In genomic region chr7:111354066-111354465, GRCm38 (mm10) we compare ENCODE assay signal across 24 mouse cellular contexts.
A peak's percentile ranks its signal among the peaks of the same experiment; 100 is the strongest.
DNase-seq lines count a peak whose midpoint lies in the region; ATAC-seq and TF ChIP-seq lines count a peak whose summit lies in the region.
"Had no signal": no experiment of that assay in that cellular context is flagged by ENCODE, and none has a peak within 500 bp of the region (broad histone marks: within the 10 kb centered on the region; RNA-seq: fewer than 3 reads in every experiment).

No protein-coding gene starts in this region.

- no peak overlapping the region for H3K9ac ChIP-seq in embryonic facial prominence, embryonic 14.5 days (ENCODE audit: low read depth, low read length)
- no peak overlapping the region for H3K9ac ChIP-seq in heart, embryonic 13.5 days
- H3K9ac ChIP-seq: embryonic facial prominence, embryonic 15.5 days; heart, embryonic 12.5 days; hindbrain, embryonic 14.5 days had no signal

- no peak overlapping the region for H3K4me2 ChIP-seq in embryonic facial prominence, embryonic 14.5 days (ENCODE audit: low read depth, low read length)
- no peak overlapping the region for H3K4me2 ChIP-seq in heart, embryonic 13.5 days
- H3K4me2 ChIP-seq: embryonic facial prominence, embryonic 15.5 days; heart, embryonic 12.5 days; hindbrain, embryonic 14.5 days had no signal

- WGBS in embryonic facial prominence, embryonic 14.5 days, result 64% methylated on average over 4 of the region's 4 CpGs
- 78% methylated on average over 4 of the region's 4 CpGs for WGBS in embryonic facial prominence, embryonic 10.5 days
- 55% methylated on average over 4 of the region's 4 CpGs for WGBS in heart, embryonic 13.5 days

- peak; percentile 51 for DNase-seq in embryonic facial prominence, embryonic 14.5 days (ENCODE audit: low spot score)
- DNase-seq in embryonic facial prominence, embryonic 10.5 days (ENCODE audit: low spot score), result no peak
- DNase-seq in heart, adult 8-10 months (ENCODE audit: low spot score), result no peak
- DNase-seq in brain, embryonic 14.5 days (ENCODE audit: low read depth), result peak; percentile 4
- DNase-seq in left cerebral cortex, postnatal 25 days (ENCODE audit: low spot score in 2 of 2), result no peak
- DNase-seq: adrenal gland, postnatal 10 days; adrenal gland, postnatal 36 days; cerebellum, adult 11-12 months; cerebellum, adult 8-10 months; cerebellum, postnatal 36 days; embryo, embryonic 11 days; gastrocnemius, postnatal 25 days; heart, postnatal 14 days; heart, postnatal 4 days; kidney, adult 18-20 months; kidney, adult 9 months had no signal

- H3K27me3 ChIP-seq in embryonic facial prominence, embryonic 14.5 days (replicated peaks; ENCODE audit: control insufficient read depth, insufficient read depth, low read length), result no peaks in the 10 kb centered on the region
- no peaks in the 10 kb centered on the region for H3K27me3 ChIP-seq in embryonic facial prominence, embryonic 10.5 days (replicated peaks; ENCODE audit: low read depth, poor library complexity, severe bottlenecking)
- no peaks in the 10 kb centered on the region for H3K27me3 ChIP-seq in heart, embryonic 13.5 days (replicated peaks)
- H3K27me3 ChIP-seq: embryonic facial prominence, embryonic 15.5 days; heart, embryonic 12.5 days; Patski had no signal

- intact Hi-C loops in left cerebral cortex, postnatal 25 days (cut with DNase I), result no loop called here

- no peak for ATAC-seq in embryonic facial prominence, embryonic 14.5 days (ENCODE audit: low read depth)
- ATAC-seq in heart, embryonic 13.5 days (ENCODE audit: extremely low read depth, insufficient number of reproducible peaks, low FRiP score, low TSS enrichment), result no peak
- ATAC-seq: hindbrain, postnatal 0 days; inflammation-experienced regulatory T-cells, adult 6 months; intestine, embryonic 16.5 days; Patski had no signal

- no peaks in the 10 kb centered on the region for H3K4me1 ChIP-seq in embryonic facial prominence, embryonic 14.5 days (ENCODE audit: control insufficient read depth, insufficient read depth, low read length)
- peaks cover 12% of the 10 kb centered on the region for H3K4me1 ChIP-seq in embryonic facial prominence, embryonic 10.5 days
- peaks cover 14% of the 10 kb centered on the region for H3K4me1 ChIP-seq in heart, embryonic 13.5 days

- no peak for TF ChIP-seq CTCF in brain, embryonic 14.5 days (IDR thresholded peaks at IDR 0.05; ENCODE audit: borderline replicate concordance, extremely low read depth, insufficient read depth, insufficient read length)

- no peak overlapping the region for H3K27ac ChIP-seq in embryonic facial prominence, embryonic 14.5 days (replicated peaks; ENCODE audit: low read depth, low read length)
- no peak overlapping the region; the same call in 1 of the 2 replicates for H3K27ac ChIP-seq in embryonic facial prominence, embryonic 10.5 days (replicated peaks)
- 0 out of 2 replicates have a peak overlapping the region, but pooled peaks have one; percentile 12 for H3K27ac ChIP-seq in heart, embryonic 13.5 days (replicated peaks)
- H3K27ac ChIP-seq: embryonic facial prominence, embryonic 15.5 days; hindbrain, embryonic 14.5 days; hindbrain, postnatal 0 days had no signal

- H3K4me3 ChIP-seq in embryonic facial prominence, embryonic 14.5 days (ENCODE audit: low read depth, low read length), result no peak overlapping the region
- H3K4me3 ChIP-seq in embryonic facial prominence, embryonic 10.5 days, result no peak overlapping the region
- no peak overlapping the region for H3K4me3 ChIP-seq in heart, embryonic 13.5 days
- H3K4me3 ChIP-seq: embryonic facial prominence, embryonic 15.5 days; heart, embryonic 12.5 days had no signal

- no peaks in the 10 kb centered on the region for H3K36me3 ChIP-seq in embryonic facial prominence, embryonic 14.5 days (ENCODE audit: control insufficient read depth, insufficient read depth, low read length)
- H3K36me3 ChIP-seq in embryonic facial prominence, embryonic 10.5 days (replicated peaks), result no peaks in the 10 kb centered on the region
- H3K36me3 ChIP-seq in heart, embryonic 13.5 days, result no peaks in the 10 kb centered on the region
- H3K36me3 ChIP-seq: embryonic facial prominence, embryonic 15.5 days; heart, embryonic 12.5 days had no signal

- no peak for TF ChIP-seq POLR2A in brain, embryonic 14.5 days (IDR thresholded peaks at IDR 0.05; ENCODE audit: borderline replicate concordance, extremely low read depth, insufficient read depth, insufficient read length, poor library complexity, severe bottlenecking)

- H3K9me3 ChIP-seq in embryonic facial prominence, embryonic 14.5 days (ENCODE audit: control insufficient read depth, low read length), result no peaks in the 10 kb centered on the region
- H3K9me3 ChIP-seq in embryonic facial prominence, embryonic 10.5 days, result no peaks in the 10 kb centered on the region
- H3K9me3 ChIP-seq in heart, embryonic 13.5 days, result no peaks in the 10 kb centered on the region
- H3K9me3 ChIP-seq: embryonic facial prominence, embryonic 15.5 days; heart, embryonic 12.5 days had no signal

Comparison
In these comparisons a context has a peak if more than half of its experiments do, and no peak if none do; other contexts are left out.
1. DNase-seq: peak in embryonic facial prominence, embryonic 14.5 days (single experiment) and brain, embryonic 14.5 days (single experiment); none in embryonic facial prominence, embryonic 10.5 days (single experiment), heart, adult 8-10 months (single experiment) and left cerebral cortex, postnatal 25 days (0 of 2).